Mouse (Mus musculus) midbrain, embryonic 14.5 days (tissue): ENCODE measurements around the gene Ilf2. TPM values are rescaled to one million over a fixed set of nuclear protein-coding genes. Genes with fewer than 3 reads are reported as not detected.

Experiments used
- ATAC-seq: fragments of 200-750 bp; cut with Nextera tagmentation; 2 replicates; pipeline ENCODE4 v1.8.0; 2017; ENCODE audit warnings: moderate number of reproducible peaks, moderate library complexity; ENCODE audit not compliant: low FRiP score, low TSS enrichment
- DNase-seq: peaks from one replicate; pipeline ENCODE4 v3.0.0-alpha.2; 2015
- H3K27ac ChIP-seq: fragments of 300-500 bp; sonication (generic); replicated peaks from 2 replicates; pipeline ENCODE4 v1.5.1; 2014; ENCODE audit warnings: mild to moderate bottlenecking, low read depth, low read length, moderate library complexity
- H3K27me3 ChIP-seq: fragments of 300-500 bp; sonication (generic); 2 replicates; pipeline ENCODE4 v1.6.1; 2014; ENCODE audit warnings: low read length, control low read depth, mixed read lengths; ENCODE audit not compliant: control insufficient read depth, insufficient read depth
- H3K36me3 ChIP-seq: fragments of 300-500 bp; sonication (generic); 2 replicates; pipeline ENCODE4 v1.6.1; 2014; ENCODE audit warnings: low read length, control low read depth; ENCODE audit not compliant: control insufficient read depth, insufficient read depth
- H3K4me1 ChIP-seq: fragments of 300-500 bp; sonication (generic); 2 replicates; pipeline ENCODE4 v1.6.1; 2014; ENCODE audit warnings: mild to moderate bottlenecking, antibody characterized with exemption, low read length, control low read depth; ENCODE audit not compliant: control insufficient read depth, insufficient read depth
- H3K4me2 ChIP-seq: fragments of 300-500 bp; sonication (generic); 2 replicates; pipeline ENCODE4 v1.6.1; 2014; ENCODE audit warnings: mild to moderate bottlenecking, low read length, moderate library complexity
- H3K4me3 ChIP-seq: fragments of 300-500 bp; sonication (generic); replicated peaks from 2 replicates; pipeline ENCODE4 v1.5.1; 2014; ENCODE audit warnings: low read depth, low read length
- H3K9ac ChIP-seq: fragments of 300-500 bp; sonication (generic); replicated peaks from 2 replicates; pipeline ENCODE4 v1.6.1; 2014; ENCODE audit warnings: mild to moderate bottlenecking, low read length, moderate library complexity
- H3K9me3 ChIP-seq: fragments of 300-500 bp; sonication (generic); 2 replicates; pipeline ENCODE4 v1.6.1; 2016; ENCODE audit warnings: low read length, control low read depth, mixed read lengths; ENCODE audit not compliant: control insufficient read depth
- WGBS: fragments of 180-500 bp; shearing (Covaris S2); extraction: QIAGEN DNeasy Blood & Tissue Kit; methylation state at CpG from one replicate; pipeline ENCODE4 v1.1.7; 2014; 5-methylcytosine and 5-hydroxymethylcytosine counted together
- polyA plus RNA-seq: library from polyadenylated mRNA; unstranded; fragments of >200 nt; fragmentation: Nextera tagmentation; extraction: Ambion mirVana; gene quantifications from 2 replicates; pipeline ENCODE4 v1.2.1, GENCODE M21; 2014

Gene Ilf2
- polyA plus RNA-seq, 1 experiment from 2014 or later: 282 TPM

DNA sequence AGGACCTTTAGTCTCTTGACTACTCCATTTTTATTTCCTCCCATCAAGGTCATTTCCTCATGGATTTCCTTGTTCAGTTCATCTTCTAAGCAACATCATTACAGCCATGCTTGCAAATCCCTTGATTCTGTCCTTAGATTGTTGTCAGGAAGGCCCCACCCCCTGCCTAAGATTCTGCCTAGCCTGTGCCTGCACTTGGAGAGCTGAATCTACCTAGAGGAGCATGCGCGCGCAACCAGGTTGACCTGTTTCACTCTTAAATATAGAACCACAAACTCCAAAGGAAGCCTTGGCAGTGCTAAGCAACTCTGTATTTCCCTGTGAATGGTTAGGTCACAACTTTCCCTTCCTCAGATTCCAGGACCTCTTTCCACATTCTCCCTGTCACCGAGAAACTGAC is 41.8 kb downstream of the Ilf2 start:
- DNase-seq: no peak
- Histone ChIP-seq H3K4me3 (no peak overlapping the region), H3K4me2 (no peak overlapping the region), H3K9ac (no peak overlapping the region), H3K9me3 (no peaks in the 10 kb centered on the region), H3K36me3 (no peaks in the 10 kb centered on the region), H3K4me1 (no peaks in the 10 kb centered on the region), H3K27me3 (peaks cover 26% of the 10 kb centered on the region), H3K27ac (no peak overlapping the region)
- WGBS: 90% methylated on average over 4 of the region's 4 CpGs
- no peak for ATAC-seq

DNA sequence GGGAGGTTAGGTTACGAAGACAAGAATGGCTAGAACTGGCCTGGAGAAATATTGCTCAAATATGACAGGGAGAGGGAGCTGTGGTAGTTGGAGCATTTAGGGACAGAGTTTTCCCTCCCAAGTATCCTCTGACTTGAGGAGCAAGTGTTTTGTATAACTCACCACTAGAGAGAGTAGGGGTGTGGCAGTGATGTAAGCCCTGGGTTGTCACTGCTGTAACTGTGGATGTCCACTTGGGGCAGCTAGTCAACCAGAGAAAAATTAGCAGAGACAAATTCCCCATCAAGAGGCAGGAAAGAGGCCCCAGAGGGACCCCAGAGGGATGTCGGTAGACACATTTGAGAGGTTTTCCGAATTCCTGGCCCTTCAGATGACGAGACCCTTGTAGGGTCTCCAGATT is 49.5 kb downstream of the Ilf2 start:
- DNase-seq (peak; percentile 56), ATAC-seq (no peak)
- Histone ChIP-seq H3K4me3 (no peak overlapping the region), H3K4me1 (no peaks in the 10 kb centered on the region), H3K9me3 (no peaks in the 10 kb centered on the region), H3K27me3 (no peaks in the 10 kb centered on the region), H3K4me2 (no peak overlapping the region), H3K9ac (no peak overlapping the region), H3K36me3 (no peaks in the 10 kb centered on the region), H3K27ac (no peak overlapping the region)
- WGBS: 71% methylated on average over 4 of the region's 4 CpGs

DNA sequence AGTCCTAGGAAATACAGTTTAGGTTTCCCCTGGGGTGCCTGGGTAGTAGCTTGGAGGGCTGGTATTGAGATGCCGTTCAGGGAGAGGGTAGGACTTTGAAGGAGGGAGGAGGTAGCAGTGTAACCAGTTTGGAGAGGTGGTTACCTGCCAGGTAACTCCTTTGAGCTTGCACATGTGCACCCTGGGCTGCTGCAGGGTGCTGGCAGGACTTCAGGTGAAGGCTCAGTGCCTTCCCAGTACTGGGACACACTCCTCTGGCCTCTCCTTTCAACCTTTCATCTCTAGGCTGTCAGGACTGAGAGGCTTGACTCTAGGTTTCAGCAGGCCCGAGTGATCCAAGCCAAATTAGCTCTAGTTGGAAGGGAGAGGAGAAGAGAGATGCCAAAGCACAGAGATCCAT is 50.1 kb downstream of the Ilf2 start:
- DNase-seq (no peak), ATAC-seq (no peak)
- no peaks in the 10 kb centered on the region for H3K27me3 ChIP-seq
- no peak overlapping the region for H3K27ac ChIP-seq
- H3K4me3 ChIP-seq: no peak overlapping the region
- no peak overlapping the region for H3K9ac ChIP-seq
- H3K4me1 ChIP-seq: no peaks in the 10 kb centered on the region
- H3K36me3 ChIP-seq: no peaks in the 10 kb centered on the region
- 75% methylated on average over 2 of the region's 2 CpGs for WGBS
- no peaks in the 10 kb centered on the region for H3K9me3 ChIP-seq
- H3K4me2 ChIP-seq: no peak overlapping the region

DNA sequence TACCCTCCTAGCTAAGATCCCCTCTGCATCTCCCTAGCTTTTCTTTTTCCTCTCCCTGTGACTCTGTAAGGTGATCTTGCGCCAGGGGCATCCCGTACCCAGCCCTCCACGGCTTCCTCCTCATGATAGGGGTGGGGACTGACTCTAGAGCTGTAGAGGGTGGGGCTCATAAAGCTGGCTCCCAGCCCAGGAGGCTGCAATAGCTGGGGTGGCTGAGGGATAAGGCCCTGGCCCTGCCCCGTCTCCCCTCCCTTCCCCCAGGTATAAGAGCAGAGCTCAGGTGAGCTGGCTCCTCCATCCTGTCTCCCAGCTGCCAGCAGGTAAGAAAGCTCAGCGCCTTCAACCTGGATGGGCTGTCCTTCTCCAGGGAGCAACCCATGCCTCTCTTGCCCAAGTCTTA is 50.7 kb downstream of the Ilf2 start, which contains the start of gene S100a14:
Gene S100a14 (plus strand): TSS at position 277 of the 400 bp plus-strand sequence.
- H3K27me3 ChIP-seq: no peaks in the 10 kb centered on the region
- no peaks in the 10 kb centered on the region for H3K4me1 ChIP-seq
- no peak within 1 kb of the TSS for H3K4me2 ChIP-seq
- H3K36me3 ChIP-seq: no peaks in the 10 kb centered on the region
- DNase-seq (no peak), ATAC-seq (no peak)
- 87% methylated on average over 5 of the region's 5 CpGs for WGBS
- no peak within 1 kb of the TSS for H3K27ac ChIP-seq
- no peaks in the 10 kb centered on the region for H3K9me3 ChIP-seq
- H3K4me3 ChIP-seq: no peak within 1 kb of the TSS
- H3K9ac ChIP-seq: no peak within 1 kb of the TSS

DNA sequence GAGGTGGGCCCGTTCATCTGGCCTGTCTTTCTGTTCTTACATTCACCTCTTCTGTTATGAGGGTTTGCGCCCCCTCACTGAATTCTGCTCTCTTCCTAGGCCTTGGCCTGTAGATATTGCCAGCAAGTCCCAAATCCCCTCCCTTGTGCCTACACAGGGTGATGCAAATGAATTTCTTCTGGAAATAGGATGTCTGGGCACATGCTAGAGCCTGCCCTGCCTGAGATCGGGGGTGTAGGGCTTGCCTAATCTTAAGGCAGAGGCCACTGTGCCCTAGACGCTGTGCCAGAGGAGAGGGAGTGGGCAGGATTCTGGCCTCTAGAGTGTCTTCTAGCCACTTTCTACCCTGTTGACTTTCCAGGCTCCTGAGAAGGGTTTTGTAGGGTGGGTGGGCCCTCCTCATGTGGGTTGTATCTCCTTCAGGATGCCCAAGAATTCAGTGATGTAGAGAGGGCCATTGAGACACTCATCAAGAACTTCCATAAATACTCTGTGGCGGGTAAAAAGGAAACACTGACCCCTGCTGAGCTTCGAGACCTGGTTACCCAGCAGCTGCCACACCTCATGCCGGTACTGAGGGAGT is 51.5 kb downstream of the Ilf2 start:
- ATAC-seq: no peak
- DNase-seq: no peak
- Histone ChIP-seq H3K4me1 (no peaks in the 10 kb centered on the region), H3K4me2 (no peak overlapping the region), H3K9ac (no peak overlapping the region), H3K4me3 (no peak overlapping the region), H3K36me3 (no peaks in the 10 kb centered on the region), H3K27ac (no peak overlapping the region), H3K27me3 (no peaks in the 10 kb centered on the region), H3K9me3 (no peaks in the 10 kb centered on the region)
- WGBS: 84% methylated on average over 7 of the region's 7 CpGs

DNA sequence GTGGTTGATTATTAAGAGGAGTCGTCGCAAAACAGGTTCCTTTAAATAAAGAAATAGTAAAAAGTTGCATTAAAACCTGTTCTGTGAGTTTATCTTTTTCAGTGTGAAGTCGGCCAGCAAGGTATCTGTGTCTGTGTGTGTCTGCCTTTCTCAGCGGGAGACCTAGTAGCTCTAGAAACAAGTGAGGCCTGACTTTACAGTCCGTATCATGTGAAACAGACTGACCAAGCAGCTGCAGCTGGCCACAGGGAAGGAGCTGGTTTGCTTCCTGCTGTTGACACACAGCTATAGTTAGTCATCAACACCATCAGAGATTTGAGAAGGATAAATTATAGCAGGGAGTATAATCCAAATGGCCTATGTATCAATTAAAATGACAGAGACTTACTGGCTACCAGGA is 55.8 kb downstream of the Ilf2 start:
- H3K36me3 ChIP-seq: no peaks in the 10 kb centered on the region
- H3K4me1 ChIP-seq: no peaks in the 10 kb centered on the region
- no peaks in the 10 kb centered on the region for H3K9me3 ChIP-seq
- no peaks in the 10 kb centered on the region for H3K27me3 ChIP-seq
- H3K27ac ChIP-seq: no peak overlapping the region
- H3K4me2 ChIP-seq: no peak overlapping the region
- no peak overlapping the region for H3K9ac ChIP-seq
- DNase-seq: no peak
- ATAC-seq: no peak
- no peak overlapping the region for H3K4me3 ChIP-seq
- 78% methylated on average over 5 of the region's 5 CpGs for WGBS

DNA sequence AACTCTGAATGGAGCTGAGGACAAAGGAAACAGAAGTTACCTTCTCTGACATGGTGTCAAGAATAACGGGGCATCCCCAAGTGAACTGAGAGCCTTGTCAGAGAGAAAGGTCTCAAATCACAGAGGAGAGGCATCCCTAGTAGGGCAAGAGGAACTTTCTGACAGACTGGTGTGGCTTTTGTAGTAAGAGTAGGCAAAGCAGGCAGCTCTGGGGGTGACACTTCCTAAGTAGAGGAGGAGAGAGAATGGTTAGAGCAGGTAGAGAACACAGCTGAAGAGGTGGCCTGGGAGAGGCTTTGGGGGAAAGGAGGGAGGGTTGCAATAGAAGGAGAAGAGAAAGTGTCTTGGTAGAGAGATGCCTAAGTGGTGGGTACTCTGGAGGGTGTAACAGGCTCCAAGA is 59.5 kb downstream of the Ilf2 start:
- no peaks in the 10 kb centered on the region for H3K36me3 ChIP-seq
- no peak overlapping the region for H3K9ac ChIP-seq
- no peaks in the 10 kb centered on the region for H3K27me3 ChIP-seq
- H3K4me3 ChIP-seq: no peak overlapping the region
- ATAC-seq (no peak), DNase-seq (no peak)
- H3K4me2 ChIP-seq: no peak overlapping the region
- no peak overlapping the region for H3K27ac ChIP-seq
- WGBS: 76% methylated on average over 1 of the region's 1 CpGs
- H3K9me3 ChIP-seq: no peaks in the 10 kb centered on the region
- H3K4me1 ChIP-seq: no peaks in the 10 kb centered on the region

DNA sequence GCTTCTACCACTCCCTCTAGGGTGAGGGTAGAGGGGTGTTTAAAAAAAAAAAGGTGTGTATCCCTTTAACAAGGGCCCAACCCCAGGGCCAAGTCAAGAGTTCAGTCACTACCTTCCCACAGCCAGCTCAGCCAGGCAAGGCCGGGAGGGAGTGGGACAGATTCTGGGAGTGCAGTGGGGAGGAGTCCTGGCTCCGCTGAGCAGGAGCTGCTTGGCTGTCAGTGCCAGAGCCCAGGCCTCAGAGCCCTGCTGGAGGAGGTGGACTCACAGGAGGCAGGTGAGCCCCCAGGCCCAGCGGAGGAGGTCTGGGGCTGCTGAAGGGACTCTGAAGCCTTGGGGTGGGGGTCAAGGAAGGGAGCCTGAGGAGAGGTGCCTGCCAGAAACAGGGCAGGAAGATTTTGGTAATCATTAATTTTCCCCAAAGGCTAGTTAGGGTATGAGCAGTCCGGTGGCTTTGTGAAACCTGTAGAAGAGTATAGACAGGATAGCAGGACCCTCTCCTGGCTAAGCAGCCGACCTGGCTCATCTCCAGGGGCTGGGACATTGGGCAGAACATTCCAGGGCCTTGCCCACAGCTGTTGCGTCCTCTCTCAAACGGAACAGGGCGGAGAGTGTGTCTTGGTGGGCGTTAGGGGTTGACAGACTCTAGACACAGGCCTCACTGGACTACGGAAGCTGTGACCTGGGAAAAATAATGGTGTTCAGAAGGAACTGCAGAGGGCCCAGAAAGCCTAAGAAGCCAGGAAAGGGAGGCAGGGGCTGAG is 61.4 kb downstream of the Ilf2 start, which contains the start of gene S100a16:
Gene S100a16 (plus strand): TSS at position 114 of the 764 bp plus-strand sequence.
- no peak for ATAC-seq
- Histone ChIP-seq H3K27me3 (no peaks in the 10 kb centered on the region), H3K9ac (no peak within 1 kb of the TSS), H3K9me3 (no peaks in the 10 kb centered on the region), H3K4me2 (no peak within 1 kb of the TSS), H3K4me1 (peaks cover 6% of the 10 kb centered on the region; the same call in 1 of the 2 replicates), H3K36me3 (no peaks in the 10 kb centered on the region), H3K4me3 (no peak within 1 kb of the TSS), H3K27ac (no peak within 1 kb of the TSS)
- no peak for DNase-seq
- WGBS: 46% methylated on average over 10 of the region's 10 CpGs

DNA sequence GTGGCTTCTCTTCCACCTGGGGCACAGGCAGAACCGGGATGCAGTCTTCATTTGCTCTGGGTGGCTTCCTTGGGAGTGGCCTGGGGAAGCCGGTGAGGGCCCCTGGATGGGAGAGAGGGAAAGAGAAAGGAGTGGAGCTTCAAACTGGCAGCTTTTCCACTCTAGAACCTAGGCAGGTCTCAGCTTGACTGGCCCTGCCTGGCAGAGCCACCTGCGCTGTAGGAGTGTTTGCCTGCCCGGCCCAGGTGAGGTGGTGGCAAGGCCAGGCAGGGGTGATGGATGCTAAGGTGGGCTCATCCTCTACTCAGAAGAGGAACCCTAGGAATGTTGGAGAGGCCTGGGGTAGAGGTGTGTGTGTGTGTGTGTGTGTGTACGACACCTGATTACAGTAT is 62.0 kb downstream of the Ilf2 start:
- H3K27ac ChIP-seq: no peak overlapping the region
- ATAC-seq (no peak), DNase-seq (no peak)
- no peak overlapping the region for H3K9ac ChIP-seq
- H3K27me3 ChIP-seq: no peaks in the 10 kb centered on the region
- H3K4me1 ChIP-seq: peaks cover 6% of the 10 kb centered on the region; the same call in 1 of the 2 replicates
- no peaks in the 10 kb centered on the region for H3K9me3 ChIP-seq
- no peak overlapping the region for H3K4me3 ChIP-seq
- H3K36me3 ChIP-seq: no peaks in the 10 kb centered on the region
- no peak overlapping the region for H3K4me2 ChIP-seq
- WGBS: 89% methylated on average over 5 of the region's 5 CpGs
